Mouse (Mus musculus): ENCODE data around the gene Pik3r6.
A peak's percentile ranks its signal among the peaks of the same experiment; 100 is the strongest.

Gene Pik3r6

GRCm38 (mm10) chr11:68502902-68503629 is at the start of gene Pik3r6:
Pik3r6 (plus strand) TSS chr11:68503019.
- peak; percentile 18 for DNase-seq

GRCm38 (mm10) chr11:68453301-68453700 is 49.5 kb upstream of the Pik3r6 start:
- DNase-seq, result no peak

- DNase-seq, result no peak
These were observed 44.7 kb upstream of the Pik3r6 start for GRCm38 (mm10) chr11:68458086-68458485.

GRCm38 (mm10) chr11:68459021-68459420 is 43.8 kb upstream of the Pik3r6 start:
- no peak for DNase-seq

GRCm38 (mm10) chr11:68459486-68459885 is 43.3 kb upstream of the Pik3r6 start:
- DNase-seq, result no peak

GRCm38 (mm10) chr11:68462716-68463115 is 40.1 kb upstream of the Pik3r6 start:
- DNase-seq, result no peak

GRCm38 (mm10) chr11:68464260-68464659 is 38.6 kb upstream of the Pik3r6 start:
- DNase-seq, result no peak

GRCm38 (mm10) chr11:68465090-68465489 is 37.7 kb upstream of the Pik3r6 start:
- DNase-seq, result no peak

- no peak for DNase-seq
These were observed 35.4 kb upstream of the Pik3r6 start for GRCm38 (mm10) chr11:68467441-68467840.

GRCm38 (mm10) chr11:68467962-68468612 is 34.7 kb upstream of the Pik3r6 start:
- DNase-seq, result no peak

- DNase-seq, result no peak
These were observed 33.9 kb upstream of the Pik3r6 start for GRCm38 (mm10) chr11:68468886-68469285.

GRCm38 (mm10) chr11:68472162-68472849 is 30.5 kb upstream of the Pik3r6 start:
- DNase-seq, result no peak

- no peak for DNase-seq
These were observed 28.2 kb upstream of the Pik3r6 start for GRCm38 (mm10) chr11:68474600-68474999.

- no peak for DNase-seq
These were observed 27.1 kb upstream of the Pik3r6 start for GRCm38 (mm10) chr11:68475676-68476075.

- DNase-seq, result no peak
These were observed 25.2 kb upstream of the Pik3r6 start for GRCm38 (mm10) chr11:68477661-68478060.

GRCm38 (mm10) chr11:68478574-68478981 is 24.2 kb upstream of the Pik3r6 start:
- no peak for DNase-seq

GRCm38 (mm10) chr11:68480660-68481059 is 22.2 kb upstream of the Pik3r6 start:
- DNase-seq, result no peak

GRCm38 (mm10) chr11:68482001-68482400 is 20.8 kb upstream of the Pik3r6 start:
- DNase-seq, result no peak

- DNase-seq, result no peak
These were observed 19.6 kb upstream of the Pik3r6 start for GRCm38 (mm10) chr11:68483213-68483612.

GRCm38 (mm10) chr11:68484431-68484830 is 18.4 kb upstream of the Pik3r6 start:
- no peak for DNase-seq

- DNase-seq, result peak; percentile 7
These were observed 17.4 kb upstream of the Pik3r6 start for GRCm38 (mm10) chr11:68485206-68485942.

- no peak for DNase-seq
These were observed 16.7 kb upstream of the Pik3r6 start for GRCm38 (mm10) chr11:68486093-68486492.

- no peak for DNase-seq
These were observed 15.1 kb upstream of the Pik3r6 start for GRCm38 (mm10) chr11:68487720-68488119.
